Mouse (Mus musculus): ENCODE measurements around the gene Pcdh7. TPM values are rescaled to one million over a fixed set of nuclear protein-coding genes. Genes with fewer than 3 reads are reported as not detected.
"Not testable (repeated sequence)": the region's sequence is repeated elsewhere in the genome, so short reads cannot be mapped to it uniquely, and the experiment has no call there.

Pcdh7 gene
- total RNA-seq, 2 experiments from 2014 or later, result 0.19 TPM; not detected in 1

DNA sequence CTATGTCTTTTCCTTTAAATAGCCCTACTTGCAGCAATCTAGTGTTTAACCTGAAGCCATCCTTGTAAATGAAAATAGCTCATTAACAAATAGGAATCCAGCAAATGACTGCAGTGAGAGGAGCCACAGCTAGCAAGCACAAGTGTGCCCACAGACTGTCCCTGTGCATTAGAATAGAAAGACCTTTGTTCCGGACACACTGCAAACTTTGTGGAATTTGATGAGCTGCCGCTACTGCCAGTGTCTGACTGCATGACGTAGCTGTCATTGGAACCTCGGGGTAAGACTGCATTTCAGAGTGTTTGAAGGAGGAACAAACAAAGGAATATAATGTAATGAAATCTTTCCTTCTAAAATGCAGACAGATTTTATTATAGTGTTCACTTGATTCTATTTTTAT is 326.4 kb downstream of the Pcdh7 start:
- ATAC-seq (replicated peaks; ENCODE audit: low FRiP score, poor library complexity, severe bottlenecking), result no peak

DNA sequence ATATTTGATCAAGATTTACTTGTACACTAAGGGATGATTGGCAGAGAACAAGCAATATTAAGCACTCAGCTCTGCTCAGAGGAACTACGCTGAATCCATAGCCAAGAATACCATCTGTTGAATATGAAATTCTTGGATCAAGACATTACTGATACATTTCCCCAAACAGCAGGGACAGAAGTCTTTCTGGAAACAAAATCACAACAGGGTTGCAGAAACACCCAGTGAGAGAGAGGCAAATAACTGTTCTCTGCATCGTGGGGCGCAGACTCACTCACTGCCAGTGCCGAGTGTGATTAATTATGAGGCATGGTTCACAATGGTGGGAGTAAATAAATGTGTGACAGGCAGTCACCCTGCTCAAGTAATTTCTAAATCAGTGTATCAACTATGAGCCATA is 363.3 kb downstream of the Pcdh7 start:
- no peak for ATAC-seq (replicated peaks; ENCODE audit: low FRiP score, poor library complexity, severe bottlenecking)

DNA sequence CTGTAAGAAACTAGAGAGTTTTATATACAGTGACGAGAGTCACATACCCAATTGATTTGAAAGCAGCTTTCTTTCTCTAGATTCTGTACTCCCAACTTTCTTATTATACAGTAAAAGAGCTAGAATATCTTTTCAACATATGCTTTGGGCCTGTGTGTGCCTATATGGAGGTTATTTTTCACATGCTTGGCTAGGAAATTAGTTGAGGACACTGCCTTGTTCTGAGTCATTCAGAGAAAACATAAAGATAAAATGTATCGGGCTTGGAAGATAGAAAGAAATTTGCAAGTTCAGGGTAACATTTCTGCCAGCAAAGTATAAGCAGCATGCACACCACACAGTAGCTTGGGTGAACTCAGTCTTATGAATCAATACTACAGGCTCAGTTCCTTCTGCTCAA is 364.5 kb downstream of the Pcdh7 start:
- no peak for ATAC-seq (replicated peaks; ENCODE audit: low FRiP score, poor library complexity, severe bottlenecking)

DNA sequence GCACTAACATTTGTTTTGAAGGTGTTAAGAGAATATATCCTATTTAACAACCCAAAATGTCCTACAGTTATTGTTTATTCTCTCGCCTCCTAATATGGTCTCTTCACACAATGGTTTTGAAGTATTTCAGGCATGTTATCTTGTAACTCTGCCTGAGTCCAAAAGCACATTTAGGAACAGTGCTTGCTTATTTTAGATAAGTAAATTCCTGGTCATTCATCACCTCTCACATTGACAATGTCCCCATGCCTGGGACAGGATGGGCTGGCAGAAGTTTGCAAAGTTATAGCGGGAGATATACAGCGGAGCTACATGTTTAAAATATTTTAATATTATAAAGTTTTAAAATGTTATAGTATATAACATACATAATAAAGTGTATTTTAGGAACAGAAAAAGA is 365.3 kb downstream of the Pcdh7 start:
- ATAC-seq (replicated peaks; ENCODE audit: low FRiP score, poor library complexity, severe bottlenecking), result no peak

DNA sequence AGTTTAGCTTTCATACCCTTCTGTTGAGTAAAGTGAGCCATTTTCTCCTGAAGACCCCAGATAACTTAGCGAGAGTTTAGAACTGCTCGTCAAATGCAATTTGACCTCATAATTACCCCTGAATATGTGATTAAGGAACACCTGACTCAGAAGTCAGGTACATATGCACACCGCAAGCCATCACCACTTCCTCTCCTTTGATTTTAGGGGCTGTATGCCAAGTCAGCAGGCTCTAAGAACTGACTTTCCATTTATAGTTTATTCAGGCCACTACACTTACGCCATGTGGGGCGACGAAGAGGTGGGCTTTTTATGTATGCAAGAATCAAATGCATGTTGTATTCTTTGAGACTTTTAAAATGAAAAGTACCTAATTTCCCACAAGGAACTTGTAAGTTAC is 366.2 kb downstream of the Pcdh7 start:
- no peak for ATAC-seq (replicated peaks; ENCODE audit: low FRiP score, poor library complexity, severe bottlenecking)

DNA sequence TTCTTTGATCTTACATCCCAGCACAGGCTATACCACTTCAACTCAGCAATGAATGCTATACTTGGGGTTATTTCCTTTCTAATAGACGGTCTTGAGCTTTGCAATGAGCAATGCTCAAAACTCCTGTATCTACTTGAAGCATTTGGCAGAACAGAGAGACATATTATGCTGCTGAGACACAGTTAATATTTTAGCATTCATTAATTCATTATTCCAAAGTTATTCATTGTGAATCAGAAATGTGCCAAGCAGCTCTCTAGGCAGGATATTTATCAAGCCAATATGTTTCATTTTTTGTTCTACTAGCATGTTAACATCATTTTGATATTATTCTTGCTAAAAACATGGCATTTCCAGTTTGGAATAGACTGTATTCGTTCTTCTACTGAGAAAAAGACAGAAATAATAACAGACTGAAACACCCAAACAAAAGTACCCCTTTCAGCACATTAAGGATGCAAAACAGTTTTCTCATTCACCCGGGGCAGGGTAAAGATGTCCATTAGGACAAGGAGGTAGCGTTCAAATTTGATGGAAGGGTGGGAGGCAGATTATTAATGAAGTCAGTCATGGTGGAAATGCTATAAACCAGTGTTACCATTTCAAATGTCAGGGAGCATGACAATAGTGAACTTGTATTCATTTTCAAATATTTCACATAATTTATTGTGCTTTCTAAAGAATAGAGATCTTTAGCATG is 391.0 kb downstream of the Pcdh7 start:
- no peak for ATAC-seq (replicated peaks; ENCODE audit: low FRiP score, poor library complexity, severe bottlenecking)

DNA sequence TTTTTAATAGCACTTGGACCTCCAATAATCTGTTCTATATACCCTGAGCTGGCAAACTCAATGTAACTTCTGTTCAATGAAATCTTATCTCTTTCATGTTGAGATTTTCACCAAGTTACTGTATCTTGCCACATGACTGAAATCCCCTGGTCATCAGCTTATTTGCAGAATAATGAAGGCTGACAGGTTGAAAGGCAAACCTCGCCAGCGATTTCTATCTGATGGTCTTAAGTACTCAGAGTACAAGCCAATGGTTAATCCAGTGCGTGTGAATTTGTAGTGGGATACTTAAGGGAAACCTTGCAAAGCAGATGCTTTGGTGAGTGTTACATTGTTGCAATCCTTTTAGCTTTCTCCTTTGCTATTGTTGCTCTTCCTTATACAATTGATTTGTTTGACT is 398.3 kb downstream of the Pcdh7 start:
- ATAC-seq (replicated peaks; ENCODE audit: low FRiP score, poor library complexity, severe bottlenecking), result no peak

DNA sequence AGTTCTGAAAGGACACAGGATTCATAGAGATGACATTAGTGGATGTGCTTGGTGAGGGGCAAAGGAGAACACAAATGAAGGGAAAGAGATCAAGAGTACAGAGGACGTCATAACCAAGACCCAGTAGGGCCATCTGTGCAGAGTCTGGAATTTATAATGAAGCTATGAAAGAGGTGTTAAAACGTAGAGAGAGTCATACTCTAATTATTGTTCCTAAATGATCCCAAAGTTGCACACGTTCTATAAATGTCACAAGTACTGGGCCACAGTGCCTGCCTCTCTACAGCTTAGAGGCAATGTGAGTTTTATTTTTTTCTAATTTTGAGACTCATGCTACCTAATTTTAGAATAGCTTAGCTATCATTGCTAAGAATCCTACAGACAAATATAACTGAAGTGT is 400.1 kb downstream of the Pcdh7 start:
- ATAC-seq (replicated peaks; ENCODE audit: low FRiP score, poor library complexity, severe bottlenecking), result no peak

DNA sequence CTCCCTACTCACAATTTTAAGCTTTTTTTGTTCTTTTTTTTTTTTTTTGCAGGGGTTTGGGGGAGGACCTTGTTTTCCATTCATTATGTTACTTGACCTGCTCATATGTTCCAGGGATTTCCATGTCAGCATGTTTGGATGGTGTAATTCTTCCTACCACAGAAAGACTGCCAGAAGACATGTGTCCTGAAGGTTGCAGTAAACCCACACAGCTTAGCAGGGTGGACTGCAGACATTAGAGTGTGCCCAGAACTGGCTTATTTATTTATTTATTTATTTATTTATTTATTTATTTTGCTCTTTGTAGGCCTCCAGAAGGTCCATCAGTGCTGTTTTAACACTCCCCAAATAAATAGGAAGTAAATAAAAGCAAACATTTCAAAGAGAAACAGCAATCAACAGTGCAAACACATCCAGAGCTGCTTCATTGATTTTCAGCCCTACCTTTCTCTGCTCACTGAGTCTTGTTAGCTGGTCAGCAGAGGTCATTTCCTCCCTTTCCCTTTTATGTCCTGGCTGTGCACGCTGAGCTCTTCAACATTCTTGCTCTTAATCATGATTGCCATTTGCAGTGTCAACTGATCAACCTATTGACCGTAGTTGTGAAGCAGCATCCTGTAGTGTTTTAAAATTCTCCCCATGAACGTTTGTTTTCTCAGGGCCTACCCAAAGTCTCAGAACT is 401.3 kb downstream of the Pcdh7 start:
- no peak for ATAC-seq (replicated peaks; ENCODE audit: low FRiP score, poor library complexity, severe bottlenecking)

DNA sequence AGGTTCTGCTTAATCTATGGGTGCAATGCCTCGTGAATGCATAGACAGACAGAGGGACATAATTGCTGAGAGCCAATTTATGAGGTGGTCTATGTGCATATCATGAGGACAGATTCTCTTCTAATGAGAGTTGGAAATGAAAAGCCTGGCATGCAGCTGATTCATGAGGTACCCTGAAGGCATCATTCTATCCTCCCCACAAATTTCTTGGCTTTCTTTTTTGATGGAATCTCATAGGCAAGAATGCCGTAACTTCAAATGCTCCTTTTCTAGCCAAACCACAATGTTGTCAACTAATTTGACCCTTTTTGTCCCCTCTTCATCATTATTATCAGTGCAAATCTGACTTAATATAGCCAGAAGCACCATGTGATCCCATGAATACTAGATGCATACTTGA is 426.1 kb downstream of the Pcdh7 start:
- ATAC-seq (replicated peaks; ENCODE audit: low FRiP score, poor library complexity, severe bottlenecking), result no peak

DNA sequence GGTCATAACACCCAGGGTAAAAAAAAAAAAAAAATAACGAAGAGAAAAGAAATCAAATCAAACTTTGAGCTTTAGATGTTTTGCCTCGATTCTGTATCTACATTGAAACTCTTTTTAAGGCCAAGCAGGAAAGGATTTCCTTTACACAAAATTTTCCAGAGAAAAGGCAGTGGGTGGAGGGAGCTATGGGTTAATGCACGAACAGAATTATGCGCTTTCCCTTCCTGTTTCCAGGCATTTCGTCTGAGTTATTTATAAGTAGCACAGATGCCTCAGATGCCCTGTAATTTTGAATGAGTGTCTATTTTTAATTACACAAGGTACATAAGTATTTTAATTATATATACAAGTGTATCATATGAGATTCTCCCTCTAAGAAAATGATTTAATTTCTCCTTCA is 436.2 kb downstream of the Pcdh7 start:
- ATAC-seq (replicated peaks; ENCODE audit: low FRiP score, poor library complexity, severe bottlenecking), result no peak

DNA sequence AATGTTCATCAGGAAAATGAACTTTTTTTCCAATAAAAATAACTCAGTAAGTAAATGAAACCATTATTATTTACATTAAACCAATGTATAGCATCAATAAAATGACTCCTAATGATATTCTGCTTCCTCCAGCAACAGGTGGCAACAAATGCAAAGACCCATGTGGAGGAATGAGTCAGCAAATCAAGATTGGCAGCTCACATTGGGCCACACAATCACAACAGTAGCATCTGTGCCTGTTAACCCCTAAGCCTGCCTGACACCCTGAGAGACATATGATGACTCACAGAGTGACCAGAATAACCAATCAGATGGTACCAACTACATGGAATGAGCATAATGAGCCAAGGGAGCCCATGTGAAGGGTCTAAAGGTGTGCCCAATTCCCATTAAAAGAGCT is 454.5 kb downstream of the Pcdh7 start:
- no peak for ATAC-seq (replicated peaks; ENCODE audit: low FRiP score, poor library complexity, severe bottlenecking)

DNA sequence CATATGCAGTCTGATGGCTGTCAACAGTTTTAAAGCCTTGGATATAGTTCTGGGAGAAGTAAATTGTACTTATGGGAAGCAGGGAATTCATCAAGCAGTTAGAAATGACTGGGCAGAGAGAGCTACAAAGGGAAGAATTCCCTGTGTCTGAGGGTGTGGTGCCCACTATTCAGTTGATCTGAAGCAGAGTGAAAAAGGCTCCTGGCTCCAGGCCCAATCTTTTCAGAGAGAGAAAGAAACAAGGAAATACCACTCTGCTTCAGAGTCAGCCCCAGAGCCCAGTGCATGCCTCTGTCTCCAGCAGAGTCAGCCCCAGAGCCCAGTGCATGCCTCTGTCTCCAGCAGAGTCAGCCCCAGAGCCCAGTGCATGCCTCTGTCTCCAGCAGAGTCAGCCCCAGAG is 456.6 kb downstream of the Pcdh7 start:
- not testable (repeated sequence) for ATAC-seq (replicated peaks; ENCODE audit: low FRiP score, poor library complexity, severe bottlenecking)

DNA sequence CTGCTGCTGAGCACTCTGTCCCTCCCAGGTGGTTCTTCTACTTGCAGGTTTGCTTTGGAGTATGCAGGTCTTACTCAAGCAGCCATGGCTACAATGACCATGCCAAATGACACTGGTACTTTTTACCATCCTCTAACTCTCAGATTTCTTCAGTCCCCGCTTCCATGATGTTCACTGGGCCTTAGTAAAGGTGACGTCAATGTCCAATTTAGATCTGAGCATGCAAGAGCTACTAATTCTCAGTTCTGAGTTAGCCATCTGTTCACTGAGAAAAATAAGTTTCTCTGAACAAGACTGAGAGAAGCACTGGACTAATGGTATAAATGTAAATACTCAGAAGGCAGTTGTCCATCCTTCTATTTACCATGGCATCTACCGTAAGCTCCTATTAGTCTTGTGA is 457.8 kb downstream of the Pcdh7 start:
- no peak for ATAC-seq (replicated peaks; ENCODE audit: low FRiP score, poor library complexity, severe bottlenecking)

Data from erythroblast, adult 5-6 weeks (primary cell).